Comparison of ENCODE assay signal across 21 mouse cellular contexts in the genomic region with DNA sequence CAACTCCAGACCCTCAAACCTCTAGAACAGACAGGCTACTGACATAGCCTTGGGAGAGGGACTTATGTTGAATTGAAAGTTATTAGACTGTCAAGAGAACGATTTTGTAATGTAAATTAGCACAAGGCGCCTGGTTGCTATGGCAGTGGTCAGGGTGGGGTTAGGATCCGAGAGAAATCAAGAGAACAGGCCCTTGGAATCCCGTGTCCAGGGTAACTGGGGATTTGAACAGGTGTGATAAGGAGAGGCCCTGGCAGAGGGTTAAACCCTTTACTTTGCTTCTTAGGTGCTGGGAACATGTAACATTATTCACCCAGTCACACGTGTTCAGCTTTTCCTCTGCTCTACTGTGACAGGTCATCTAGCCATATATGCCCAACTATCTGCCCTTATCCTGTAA.
DNase-seq lines count a peak whose midpoint lies in the region; ATAC-seq and TF ChIP-seq lines count a peak whose summit lies in the region.
"Had no signal": no experiment of that assay in that cellular context is flagged by ENCODE, and none has a peak within 500 bp of the region (broad histone marks: within the 10 kb centered on the region; RNA-seq: fewer than 3 reads in every experiment).

No protein-coding gene starts in this region.

- ATAC-seq in intestine, embryonic 15.5 days, result peak; percentile 37; the same call in 1 of the 2 replicates
- no peak for ATAC-seq in intestine, postnatal 0 days
- peak; percentile 48; the same call in 1 of the 2 replicates for ATAC-seq in midbrain, embryonic 12.5 days (ENCODE audit: low FRiP score, low read depth)
- peak; percentile 19; the same call in 1 of the 2 replicates for ATAC-seq in intestine, embryonic 16.5 days
- ATAC-seq in inflammation-experienced regulatory T-cells, adult 6 months, result no peak
- no peak for ATAC-seq in liver, postnatal 0 days
- ATAC-seq: forebrain, embryonic 16.5 days; midbrain, embryonic 15.5 days had no signal

- peaks cover 15% of the 10 kb centered on the region; the same call in 1 of the 2 replicates for H3K36me3 ChIP-seq in intestine, embryonic 15.5 days
- H3K36me3 ChIP-seq in intestine, postnatal 0 days (ENCODE audit: control insufficient read depth, insufficient read depth), result peaks cover 33% of the 10 kb centered on the region
- peaks cover 20% of the 10 kb centered on the region for H3K36me3 ChIP-seq in midbrain, embryonic 12.5 days
- H3K36me3 ChIP-seq in midbrain, embryonic 10.5 days, result peaks cover 19% of the 10 kb centered on the region; the same call in 1 of the 2 replicates
- H3K36me3 ChIP-seq in intestine, embryonic 16.5 days (ENCODE audit: control insufficient read depth, insufficient read depth, low read length), result no peaks in the 10 kb centered on the region; the same call in 1 of the 2 replicates
- H3K36me3 ChIP-seq in liver, postnatal 0 days (replicated peaks; ENCODE audit: insufficient read depth, low read length), result peaks cover 8% of the 10 kb centered on the region; the same call in 1 of the 2 replicates

- H3K9me3 ChIP-seq in intestine, embryonic 15.5 days, result no peaks in the 10 kb centered on the region
- no peaks in the 10 kb centered on the region for H3K9me3 ChIP-seq in intestine, postnatal 0 days (ENCODE audit: control insufficient read depth)
- H3K9me3 ChIP-seq in midbrain, embryonic 12.5 days, result no peaks in the 10 kb centered on the region
- no peaks in the 10 kb centered on the region for H3K9me3 ChIP-seq in midbrain, embryonic 10.5 days (replicated peaks)
- H3K9me3 ChIP-seq in intestine, embryonic 16.5 days (ENCODE audit: control insufficient read depth, low read length), result no peaks in the 10 kb centered on the region
- no peaks in the 10 kb centered on the region for H3K9me3 ChIP-seq in liver, postnatal 0 days (ENCODE audit: low read length)
- H3K9me3 ChIP-seq: embryonic facial prominence, embryonic 10.5 days; limb, embryonic 15.5 days; midbrain, embryonic 15.5 days had no signal

- H3K27ac ChIP-seq in intestine, embryonic 15.5 days, result no peak overlapping the region
- no peak overlapping the region for H3K27ac ChIP-seq in intestine, postnatal 0 days (ENCODE audit: low read depth, low read length)
- 0 out of 2 replicates have a peak overlapping the region, but pooled peaks have one; percentile 25 for H3K27ac ChIP-seq in midbrain, embryonic 12.5 days (replicated peaks)
- H3K27ac ChIP-seq in midbrain, embryonic 10.5 days (replicated peaks), result no peak overlapping the region
- H3K27ac ChIP-seq in intestine, embryonic 16.5 days (ENCODE audit: low read length), result no peak overlapping the region
- no peak overlapping the region for H3K27ac ChIP-seq in liver, postnatal 0 days (ENCODE audit: low read depth)
- H3K27ac ChIP-seq: embryonic facial prominence, embryonic 10.5 days; limb, embryonic 15.5 days; liver, embryonic 14.5 days; midbrain, embryonic 15.5 days had no signal

- TF ChIP-seq CTCF in intestine, postnatal 0 days (IDR thresholded peaks at IDR 0.05; ENCODE audit: low read depth), result no peak
- TF ChIP-seq CTCF in liver, postnatal 0 days (IDR thresholded peaks at IDR 0.05; ENCODE audit: low read depth), result no peak

- 65% methylated on average over 5 of the region's 5 CpGs for WGBS in intestine, embryonic 15.5 days
- 49% methylated on average over 5 of the region's 5 CpGs for WGBS in intestine, postnatal 0 days
- WGBS in midbrain, embryonic 12.5 days, result 34% methylated on average over 5 of the region's 5 CpGs
- 63% methylated on average over 5 of the region's 5 CpGs for WGBS in midbrain, embryonic 10.5 days
- WGBS in intestine, embryonic 16.5 days, result 58% methylated on average over 5 of the region's 5 CpGs
- WGBS in liver, postnatal 0 days (ENCODE audit: insufficient replicate concordance), result 68% methylated on average over 5 of the region's 5 CpGs

- H3K4me3 ChIP-seq in intestine, embryonic 15.5 days (replicated peaks), result no peak overlapping the region
- no peak overlapping the region for H3K4me3 ChIP-seq in intestine, postnatal 0 days (ENCODE audit: low read depth, low read length)
- no peak overlapping the region for H3K4me3 ChIP-seq in midbrain, embryonic 12.5 days
- no peak overlapping the region for H3K4me3 ChIP-seq in midbrain, embryonic 10.5 days
- H3K4me3 ChIP-seq in intestine, embryonic 16.5 days (ENCODE audit: low read length), result no peak overlapping the region
- H3K4me3 ChIP-seq in liver, postnatal 0 days (ENCODE audit: low read depth, low read length), result no peak overlapping the region
- H3K4me3 ChIP-seq: embryonic facial prominence, embryonic 10.5 days; heart, adult 2 months; limb, embryonic 15.5 days; midbrain, embryonic 15.5 days had no signal

- no peak overlapping the region for H3K4me2 ChIP-seq in intestine, embryonic 15.5 days (replicated peaks)
- H3K4me2 ChIP-seq in intestine, postnatal 0 days (replicated peaks; ENCODE audit: low read depth), result no peak overlapping the region
- no peak overlapping the region for H3K4me2 ChIP-seq in midbrain, embryonic 12.5 days (replicated peaks)
- no peak overlapping the region for H3K4me2 ChIP-seq in intestine, embryonic 16.5 days (ENCODE audit: low read depth, low read length)
- no peak overlapping the region for H3K4me2 ChIP-seq in liver, postnatal 0 days (ENCODE audit: low read depth, low read length)
- H3K4me2 ChIP-seq: limb, embryonic 15.5 days; midbrain, embryonic 15.5 days had no signal

- no peaks in the 10 kb centered on the region for H3K27me3 ChIP-seq in intestine, embryonic 15.5 days (replicated peaks)
- no peaks in the 10 kb centered on the region for H3K27me3 ChIP-seq in intestine, postnatal 0 days (replicated peaks; ENCODE audit: control insufficient read depth, insufficient read depth, low read length)
- H3K27me3 ChIP-seq in midbrain, embryonic 12.5 days, result no peaks in the 10 kb centered on the region
- H3K27me3 ChIP-seq in midbrain, embryonic 10.5 days (ENCODE audit: low read depth, poor library complexity, severe bottlenecking), result no peaks in the 10 kb centered on the region
- H3K27me3 ChIP-seq in intestine, embryonic 16.5 days (replicated peaks; ENCODE audit: control insufficient read depth, insufficient read depth, low read length), result no peaks in the 10 kb centered on the region
- no peaks in the 10 kb centered on the region for H3K27me3 ChIP-seq in liver, postnatal 0 days (ENCODE audit: insufficient read depth, low read length)
- H3K27me3 ChIP-seq: limb, embryonic 15.5 days; midbrain, embryonic 15.5 days had no signal

- H3K9ac ChIP-seq in intestine, embryonic 15.5 days, result no peak overlapping the region
- no peak overlapping the region for H3K9ac ChIP-seq in intestine, postnatal 0 days (ENCODE audit: low read depth, low read length)
- H3K9ac ChIP-seq in midbrain, embryonic 12.5 days (replicated peaks), result no peak overlapping the region
- H3K9ac ChIP-seq in intestine, embryonic 16.5 days (ENCODE audit: low read depth, low read length), result no peak overlapping the region
- H3K9ac ChIP-seq in liver, postnatal 0 days (replicated peaks), result no peak overlapping the region
- H3K9ac ChIP-seq: limb, embryonic 15.5 days; liver, embryonic 14.5 days; midbrain, embryonic 15.5 days had no signal

- no peak for TF ChIP-seq EP300 in liver, postnatal 0 days (IDR thresholded peaks at IDR 0.05; ENCODE audit: low read depth)

- DNase-seq in midbrain, embryonic 10.5 days (ENCODE audit: low spot score), result no peak
- no peak for DNase-seq in liver, postnatal 0 days
- DNase-seq: adrenal gland, postnatal 36 days; cerebellum, adult 9-10 months; gastrocnemius, postnatal 25 days; heart, adult 2 months; heart, postnatal 4 days; kidney, postnatal 25 days; lung, postnatal 10 days; thymus, adult 2 months; thymus, postnatal 4 days had no signal

- peaks cover 9% of the 10 kb centered on the region; the same call in 1 of the 2 replicates for H3K4me1 ChIP-seq in intestine, embryonic 15.5 days (replicated peaks)
- peaks cover 7% of the 10 kb centered on the region; the same call in 1 of the 2 replicates for H3K4me1 ChIP-seq in intestine, postnatal 0 days (replicated peaks; ENCODE audit: control insufficient read depth, insufficient read depth, low read length)
- peaks cover 19% of the 10 kb centered on the region for H3K4me1 ChIP-seq in midbrain, embryonic 12.5 days
- peaks cover 64% of the 10 kb centered on the region for H3K4me1 ChIP-seq in midbrain, embryonic 10.5 days
- peaks cover 20% of the 10 kb centered on the region; the same call in 1 of the 2 replicates for H3K4me1 ChIP-seq in intestine, embryonic 16.5 days (ENCODE audit: control insufficient read depth, insufficient read depth, low read length)
- peaks cover 28% of the 10 kb centered on the region for H3K4me1 ChIP-seq in liver, postnatal 0 days (ENCODE audit: insufficient read depth)
- H3K4me1 ChIP-seq: limb, embryonic 15.5 days had no signal

Comparison
In these comparisons a context has a peak if more than half of its experiments do, and no peak if none do; other contexts are left out.
1. ATAC-seq: peak in intestine, embryonic 15.5 days (single experiment), midbrain, embryonic 12.5 days (single experiment) and intestine, embryonic 16.5 days (single experiment); none in intestine, postnatal 0 days (single experiment), inflammation-experienced regulatory T-cells, adult 6 months (single experiment) and liver, postnatal 0 days (single experiment).